Mouse (Mus musculus): Measurements from ENCODE around the gene Galp. TPM values are rescaled to one million over a fixed set of nuclear protein-coding genes. Genes with fewer than 3 reads are reported as not detected.

The Galp gene
- polyA plus RNA-seq, 1 experiment from 2014 or later = not detected

DNA sequence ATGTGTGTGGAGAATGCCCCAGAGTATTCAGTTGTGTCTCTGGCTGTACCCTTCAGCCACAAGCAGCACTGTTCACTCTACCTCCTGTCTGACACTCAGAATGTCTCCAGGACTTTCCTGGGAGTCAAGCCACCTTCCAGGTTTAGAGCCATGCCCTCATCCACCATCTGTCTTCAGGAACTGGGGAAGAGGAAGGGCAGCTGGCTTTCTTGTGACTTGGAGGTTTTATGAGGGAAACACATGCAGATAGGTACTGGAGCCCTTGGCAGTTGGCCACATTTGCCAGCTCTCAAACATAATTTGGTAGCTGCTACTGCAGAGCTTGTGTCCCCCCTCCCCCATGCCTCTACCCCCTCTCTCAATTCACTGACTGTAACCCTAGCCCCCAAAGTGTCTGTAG, 17.9 kb upstream of the Galp start:
- H3K9me3 ChIP-seq (ENCODE audit: control insufficient read depth, low read length) = no peaks in the 10 kb centered on the region
- no peak for DNase-seq (ENCODE audit: low spot score)

DNA sequence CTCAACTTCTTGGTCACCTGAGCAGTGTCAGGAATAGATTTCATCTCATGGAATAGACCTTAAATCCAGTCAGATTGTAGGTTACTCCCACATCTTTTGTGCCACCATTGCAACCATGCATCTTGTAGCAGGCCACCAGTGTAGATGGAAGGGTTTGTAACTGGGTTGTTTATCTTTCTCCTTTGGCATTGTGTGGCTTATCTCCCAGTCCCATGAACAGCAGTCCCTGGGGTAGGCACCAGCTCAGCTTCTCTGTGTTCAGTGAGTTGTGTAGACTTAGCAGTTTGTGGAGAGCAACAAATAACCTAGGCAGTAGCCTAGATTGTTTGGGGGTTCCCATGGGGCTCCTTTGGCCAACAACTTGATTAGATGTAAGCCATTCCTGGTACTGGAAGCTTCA, 14.0 kb upstream of the Galp start:
- DNase-seq (ENCODE audit: low spot score) (no peak), ATAC-seq (ENCODE audit: low FRiP score, low TSS enrichment) (no peak)
- H3K4me1 ChIP-seq (replicated peaks; ENCODE audit: control insufficient read depth, insufficient read depth) = no peaks in the 10 kb centered on the region
- H3K4me3 ChIP-seq (ENCODE audit: low read depth, low read length) = no peak overlapping the region
- no peak overlapping the region for H3K27ac ChIP-seq (replicated peaks)
- no peak overlapping the region for H3K9ac ChIP-seq (ENCODE audit: low read length)
- H3K36me3 ChIP-seq (ENCODE audit: control insufficient read depth, insufficient read depth, low read length) = peaks cover 5% of the 10 kb centered on the region; the same call in 1 of the 2 replicates
- H3K4me2 ChIP-seq (replicated peaks; ENCODE audit: low read depth) = no peak overlapping the region
- H3K27me3 ChIP-seq (ENCODE audit: control insufficient read depth, insufficient read depth, low read length) = no peaks in the 10 kb centered on the region
- no peak for TF ChIP-seq EP300 (optimal IDR thresholded peaks at IDR 0.05)
- TF ChIP-seq CTCF (IDR thresholded peaks at IDR 0.05; ENCODE audit: low read depth) = no peak
- H3K9me3 ChIP-seq (ENCODE audit: control insufficient read depth, low read length) = no peaks in the 10 kb centered on the region

More for the DNA sequence above, 17.9 kb upstream of the Galp start:
- ATAC-seq (ENCODE audit: low FRiP score, low TSS enrichment) = no peak
- no peak overlapping the region for H3K9ac ChIP-seq (ENCODE audit: low read length)
- H3K27ac ChIP-seq (replicated peaks) = no peak overlapping the region
- H3K4me1 ChIP-seq (replicated peaks; ENCODE audit: control insufficient read depth, insufficient read depth) = no peaks in the 10 kb centered on the region
- no peaks in the 10 kb centered on the region for H3K36me3 ChIP-seq (ENCODE audit: control insufficient read depth, insufficient read depth, low read length)
- no peak overlapping the region for H3K4me2 ChIP-seq (replicated peaks; ENCODE audit: low read depth)
- no peak for TF ChIP-seq CTCF (IDR thresholded peaks at IDR 0.05; ENCODE audit: low read depth)
- no peak for TF ChIP-seq EP300 (optimal IDR thresholded peaks at IDR 0.05)
- H3K4me3 ChIP-seq (ENCODE audit: low read depth, low read length) = no peak overlapping the region
- no peaks in the 10 kb centered on the region for H3K27me3 ChIP-seq (ENCODE audit: control insufficient read depth, insufficient read depth, low read length)

DNA sequence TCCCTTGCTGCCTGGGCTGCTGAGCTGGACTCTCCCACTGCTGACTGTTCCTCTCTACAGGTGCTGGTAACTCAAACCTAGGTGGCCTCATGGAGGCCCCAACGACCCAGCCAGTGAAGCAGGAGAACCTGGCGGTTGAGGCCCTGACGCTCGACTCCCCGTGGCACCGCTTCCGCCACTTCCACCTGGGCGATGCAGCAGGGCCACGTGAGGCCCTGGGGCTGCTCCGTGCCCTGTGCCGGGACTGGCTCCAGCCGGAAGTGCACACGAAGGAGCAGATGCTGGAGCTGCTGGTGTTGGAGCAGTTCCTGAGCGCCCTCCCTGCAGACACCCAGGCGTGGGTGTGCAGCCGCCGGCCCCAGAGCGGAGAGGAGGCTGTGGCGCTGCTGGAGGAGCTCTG, 13.1 kb upstream of the Galp start:
- no peaks in the 10 kb centered on the region for H3K9me3 ChIP-seq (ENCODE audit: control insufficient read depth, low read length)
- no peak overlapping the region for H3K4me2 ChIP-seq (replicated peaks; ENCODE audit: low read depth)
- no peak for TF ChIP-seq CTCF (IDR thresholded peaks at IDR 0.05; ENCODE audit: low read depth)
- TF ChIP-seq EP300 (optimal IDR thresholded peaks at IDR 0.05) = no peak
- no peak overlapping the region for H3K4me3 ChIP-seq (ENCODE audit: low read depth, low read length)
- DNase-seq (ENCODE audit: low spot score) (no peak), ATAC-seq (ENCODE audit: low FRiP score, low TSS enrichment) (no peak)
- 91% methylated on average over 19 of the region's 19 CpGs for WGBS
- H3K27me3 ChIP-seq (ENCODE audit: control insufficient read depth, insufficient read depth, low read length) = no peaks in the 10 kb centered on the region
- H3K4me1 ChIP-seq (replicated peaks; ENCODE audit: control insufficient read depth, insufficient read depth) = no peaks in the 10 kb centered on the region
- H3K36me3 ChIP-seq (ENCODE audit: control insufficient read depth, insufficient read depth, low read length) = peaks cover 5% of the 10 kb centered on the region; the same call in 1 of the 2 replicates
- no peak overlapping the region for H3K27ac ChIP-seq (replicated peaks)
- no peak overlapping the region for H3K9ac ChIP-seq (ENCODE audit: low read length)

DNA sequence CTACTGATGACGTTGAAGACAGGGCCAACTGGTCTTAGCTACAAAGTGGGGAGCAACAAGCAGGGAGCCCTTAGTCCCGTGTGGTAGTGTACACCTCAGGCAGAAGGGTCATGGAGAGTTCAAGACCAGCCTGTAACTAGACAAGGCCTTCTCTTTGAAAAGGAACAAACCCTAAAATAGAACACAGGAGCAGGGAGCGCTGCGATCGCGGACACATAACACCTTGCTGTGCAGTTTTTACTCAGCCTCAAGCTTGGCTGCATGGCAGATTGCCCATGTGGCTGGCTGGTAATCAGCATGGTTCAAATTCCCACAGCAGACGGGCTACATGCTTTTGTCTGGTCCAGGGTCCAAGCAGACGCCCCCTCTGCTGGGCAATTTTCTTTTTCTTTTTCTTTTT, 12.4 kb upstream of the Galp start:
- Histone ChIP-seq H3K27me3 (ENCODE audit: control insufficient read depth, insufficient read depth, low read length) (no peaks in the 10 kb centered on the region), H3K4me2 (replicated peaks; ENCODE audit: low read depth) (no peak overlapping the region), H3K27ac (replicated peaks) (no peak overlapping the region), H3K4me3 (ENCODE audit: low read depth, low read length) (no peak overlapping the region), H3K36me3 (ENCODE audit: control insufficient read depth, insufficient read depth, low read length) (peaks cover 5% of the 10 kb centered on the region; the same call in 1 of the 2 replicates), H3K9me3 (ENCODE audit: control insufficient read depth, low read length) (no peaks in the 10 kb centered on the region), H3K4me1 (replicated peaks; ENCODE audit: control insufficient read depth, insufficient read depth) (no peaks in the 10 kb centered on the region), H3K9ac (ENCODE audit: low read length) (no peak overlapping the region)
- 79% methylated on average over 8 of the region's 8 CpGs for WGBS
- DNase-seq (ENCODE audit: low spot score) (no peak), ATAC-seq (ENCODE audit: low FRiP score, low TSS enrichment) (no peak)
- TF ChIP-seq CTCF (IDR thresholded peaks at IDR 0.05; ENCODE audit: low read depth) (no peak), EP300 (optimal IDR thresholded peaks at IDR 0.05) (no peak)

DNA sequence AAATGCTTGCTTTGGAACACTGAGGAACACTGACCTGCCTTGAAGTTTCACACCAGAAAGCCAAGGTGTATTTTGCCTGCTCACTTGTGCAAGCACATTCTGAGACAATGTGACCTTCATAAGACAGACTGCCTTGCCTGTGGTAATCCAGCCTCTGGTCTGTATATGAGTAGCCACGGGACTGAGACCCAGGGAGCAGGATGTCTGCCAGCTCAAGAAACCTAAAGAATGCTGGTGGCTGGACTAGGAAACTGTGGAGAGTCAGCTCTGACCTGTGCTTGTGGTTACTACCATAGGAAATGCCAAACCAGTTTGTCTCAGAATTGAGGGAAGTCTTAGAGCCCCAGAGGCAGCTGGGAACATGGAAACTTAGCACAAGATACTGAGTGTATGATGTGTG, 11.5 kb upstream of the Galp start:
- DNase-seq (ENCODE audit: low spot score) = no peak
- Histone ChIP-seq H3K4me2 (replicated peaks; ENCODE audit: low read depth) (no peak overlapping the region), H3K36me3 (ENCODE audit: control insufficient read depth, insufficient read depth, low read length) (peaks cover 5% of the 10 kb centered on the region; the same call in 1 of the 2 replicates), H3K9ac (ENCODE audit: low read length) (no peak overlapping the region), H3K9me3 (ENCODE audit: control insufficient read depth, low read length) (no peaks in the 10 kb centered on the region), H3K27me3 (ENCODE audit: control insufficient read depth, insufficient read depth, low read length) (no peaks in the 10 kb centered on the region), H3K4me1 (replicated peaks; ENCODE audit: control insufficient read depth, insufficient read depth) (no peaks in the 10 kb centered on the region), H3K4me3 (ENCODE audit: low read depth, low read length) (no peak overlapping the region), H3K27ac (replicated peaks) (no peak overlapping the region)
- TF ChIP-seq CTCF (IDR thresholded peaks at IDR 0.05; ENCODE audit: low read depth) (no peak), EP300 (optimal IDR thresholded peaks at IDR 0.05) (no peak)
- ATAC-seq (ENCODE audit: low FRiP score, low TSS enrichment) = no peak
- 82% methylated on average over 1 of the region's 1 CpGs for WGBS

DNA sequence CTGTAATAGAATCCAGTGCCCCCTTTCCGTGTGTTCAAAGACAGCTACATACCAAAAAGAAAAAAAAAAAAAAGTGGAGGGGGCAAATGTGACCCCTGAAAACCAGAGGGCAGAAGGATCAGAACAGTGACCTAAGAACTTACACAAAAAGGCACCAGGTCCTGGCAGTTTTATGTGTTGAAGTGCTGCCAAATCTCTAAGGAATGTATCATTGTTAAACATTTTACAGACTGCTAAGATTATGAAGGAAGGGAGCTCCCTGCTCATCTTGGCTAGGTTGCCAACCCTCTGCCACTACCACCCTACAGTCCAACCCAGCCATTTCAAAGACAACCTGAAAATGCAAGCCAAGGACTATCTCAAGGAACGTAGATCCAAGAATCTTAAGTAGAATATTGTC, 10.7 kb upstream of the Galp start:
- Histone ChIP-seq H3K4me2 (replicated peaks; ENCODE audit: low read depth) (no peak overlapping the region), H3K36me3 (ENCODE audit: control insufficient read depth, insufficient read depth, low read length) (peaks cover 5% of the 10 kb centered on the region; the same call in 1 of the 2 replicates), H3K9ac (ENCODE audit: low read length) (no peak overlapping the region), H3K9me3 (ENCODE audit: control insufficient read depth, low read length) (no peaks in the 10 kb centered on the region), H3K4me1 (replicated peaks; ENCODE audit: control insufficient read depth, insufficient read depth) (no peaks in the 10 kb centered on the region), H3K27me3 (ENCODE audit: control insufficient read depth, insufficient read depth, low read length) (no peaks in the 10 kb centered on the region), H3K27ac (replicated peaks) (no peak overlapping the region), H3K4me3 (ENCODE audit: low read depth, low read length) (no peak overlapping the region)
- ATAC-seq (ENCODE audit: low FRiP score, low TSS enrichment) (no peak), DNase-seq (ENCODE audit: low spot score) (no peak)
- TF ChIP-seq CTCF (IDR thresholded peaks at IDR 0.05; ENCODE audit: low read depth) = no peak
- no peak for TF ChIP-seq EP300 (optimal IDR thresholded peaks at IDR 0.05)
- 90% methylated on average over 2 of the region's 2 CpGs for WGBS
